Mouse (Mus musculus) forebrain, embryonic 10.5 days (tissue): Measurements from ENCODE around the gene Gm17509. TPM values are rescaled to one million over a fixed set of nuclear protein-coding genes. Genes with fewer than 3 reads are reported as not detected.

ENCODE experiments used
- DNase-seq: peaks from one replicate; pipeline ENCODE4 v3.0.0-alpha.2; 2017; ENCODE audit warnings: low spot score; ENCODE audit errors: extremely low spot score
- H3K27ac ChIP-seq: fragments of 300-500 bp; sonication (generic); 2 replicates; pipeline ENCODE4 v1.5.1; 2016; ENCODE audit warnings: mild to moderate bottlenecking
- H3K27me3 ChIP-seq: fragments of 300-500 bp; sonication (generic); 2 replicates; pipeline ENCODE4 v1.6.1; 2016; ENCODE audit warnings: mild to moderate bottlenecking; ENCODE audit not compliant: poor library complexity, severe bottlenecking
- H3K36me3 ChIP-seq: fragments of 300-500 bp; sonication (generic); replicated peaks from 2 replicates; pipeline ENCODE4 v1.6.1; 2016; ENCODE audit warnings: mild to moderate bottlenecking, moderate library complexity
- H3K4me1 ChIP-seq: fragments of 300-500 bp; sonication (generic); 2 replicates; pipeline ENCODE4 v1.6.1; 2016
- H3K4me3 ChIP-seq: fragments of 300-500 bp; sonication (generic); 2 replicates; pipeline ENCODE4 v1.5.1; 2016; ENCODE audit warnings: mild to moderate bottlenecking, moderate library complexity
- H3K9me3 ChIP-seq: fragments of 300-500 bp; sonication (generic); 2 replicates; pipeline ENCODE4 v1.6.1; 2016; ENCODE audit warnings: mild to moderate bottlenecking, moderate library complexity
- WGBS: fragments of 180-500 bp; shearing (Covaris S2); methylation state at CpG from one replicate; pipeline ENCODE4 v1.1.7; 2016; 5-methylcytosine and 5-hydroxymethylcytosine counted together
- polyA plus RNA-seq: library from polyadenylated mRNA; unstranded; fragments of >200 nt; fragmentation: Nextera tagmentation; extraction: Ambion mirVana; gene quantifications from 2 replicates; pipeline ENCODE4 v1.2.1, GENCODE M21; 2016

The Gm17509 gene
- polyA plus RNA-seq, 1 experiment from 2014 or later = 0.94 TPM

- no peak for DNase-seq
- Histone ChIP-seq H3K27ac (no peak overlapping the region), H3K9me3 (no peaks in the 10 kb centered on the region), H3K36me3 (peaks cover 22% of the 10 kb centered on the region), H3K4me3 (no peak overlapping the region), H3K27me3 (no peaks in the 10 kb centered on the region), H3K4me1 (peaks cover 38% of the 10 kb centered on the region)
- 72% methylated on average over 2 of the region's 2 CpGs for WGBS
Measured at GRCm38 (mm10) chr13:117224901-117225300, 4.0 kb upstream of the Gm17509 start.

DNA sequence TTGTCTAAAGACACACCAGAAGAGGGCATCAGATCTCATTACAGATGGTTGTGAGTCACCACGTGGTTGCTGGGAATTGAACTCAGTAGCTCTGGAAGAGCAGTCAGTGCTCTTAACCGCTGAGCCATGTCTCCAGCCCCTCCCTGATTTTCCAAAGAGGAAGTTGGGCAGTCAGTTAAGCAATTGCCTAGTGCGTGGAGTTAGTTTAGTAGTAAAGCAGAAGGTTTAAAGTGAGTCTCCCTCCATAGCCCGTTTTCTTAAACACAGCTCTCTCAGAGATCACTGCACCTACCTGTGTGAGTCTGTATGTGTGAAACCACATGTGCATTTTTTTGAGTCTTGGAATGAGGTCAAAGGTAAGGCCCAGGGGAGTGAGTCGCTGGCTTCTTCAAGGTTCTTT lies 2.2 kb upstream of the Gm17509 start:
- no peak for DNase-seq
- Histone ChIP-seq H3K36me3 (peaks cover 17% of the 10 kb centered on the region), H3K27ac (no peak overlapping the region), H3K4me3 (peak overlapping the region; percentile 87), H3K27me3 (no peaks in the 10 kb centered on the region), H3K9me3 (no peaks in the 10 kb centered on the region), H3K4me1 (peaks cover 48% of the 10 kb centered on the region)
- WGBS = 49% methylated on average over 5 of the region's 5 CpGs

- Histone ChIP-seq H3K27ac (peak overlapping the region; percentile 98), H3K4me3 (peak overlapping the region; percentile 87), H3K27me3 (no peaks in the 10 kb centered on the region), H3K36me3 (no peaks in the 10 kb centered on the region), H3K9me3 (no peaks in the 10 kb centered on the region), H3K4me1 (peaks cover 77% of the 10 kb centered on the region)
- 2% methylated on average over 16 of the region's 16 CpGs for WGBS
- peak; percentile 46 for DNase-seq
Measured at GRCm38 (mm10) chr13:117219871-117220500, 889 bp downstream of the Gm17509 start.

DNA sequence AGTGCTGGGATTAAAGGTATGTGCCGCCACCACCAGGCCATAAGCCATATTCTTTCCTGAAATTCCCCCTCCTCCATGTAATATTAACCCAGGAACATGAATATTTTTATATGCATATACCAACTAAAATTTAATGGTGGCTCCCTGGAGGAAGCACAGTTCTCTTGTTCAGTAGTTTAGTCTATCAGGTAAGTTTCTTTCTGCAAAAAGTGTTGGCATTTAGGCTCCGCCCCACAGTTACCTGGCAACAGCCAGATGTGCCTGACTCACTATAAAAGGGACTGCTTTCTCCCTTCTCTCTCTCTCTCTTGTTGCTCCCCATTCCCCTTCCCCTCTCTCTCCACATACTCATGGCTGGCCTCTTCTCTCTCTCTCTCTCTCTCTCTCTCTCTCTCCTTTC lies 2.8 kb downstream of the Gm17509 start:
- Histone ChIP-seq H3K9me3 (no peaks in the 10 kb centered on the region), H3K27ac (no peak overlapping the region), H3K4me1 (peaks cover 68% of the 10 kb centered on the region), H3K36me3 (no peaks in the 10 kb centered on the region), H3K27me3 (no peaks in the 10 kb centered on the region), H3K4me3 (no peak overlapping the region)
- 72% methylated on average over 2 of the region's 2 CpGs for WGBS
- DNase-seq = no peak

GRCm38 (mm10) chr13:117217621-117218020 lies 3.3 kb downstream of the Gm17509 start:
- Histone ChIP-seq H3K9me3 (no peaks in the 10 kb centered on the region), H3K4me3 (no peak overlapping the region), H3K27ac (peak overlapping the region; percentile 40; the same call in 1 of the 2 replicates), H3K27me3 (no peaks in the 10 kb centered on the region), H3K4me1 (peaks cover 63% of the 10 kb centered on the region), H3K36me3 (no peaks in the 10 kb centered on the region)
- 51% methylated on average over 11 of the region's 11 CpGs for WGBS
- DNase-seq = no peak

DNA sequence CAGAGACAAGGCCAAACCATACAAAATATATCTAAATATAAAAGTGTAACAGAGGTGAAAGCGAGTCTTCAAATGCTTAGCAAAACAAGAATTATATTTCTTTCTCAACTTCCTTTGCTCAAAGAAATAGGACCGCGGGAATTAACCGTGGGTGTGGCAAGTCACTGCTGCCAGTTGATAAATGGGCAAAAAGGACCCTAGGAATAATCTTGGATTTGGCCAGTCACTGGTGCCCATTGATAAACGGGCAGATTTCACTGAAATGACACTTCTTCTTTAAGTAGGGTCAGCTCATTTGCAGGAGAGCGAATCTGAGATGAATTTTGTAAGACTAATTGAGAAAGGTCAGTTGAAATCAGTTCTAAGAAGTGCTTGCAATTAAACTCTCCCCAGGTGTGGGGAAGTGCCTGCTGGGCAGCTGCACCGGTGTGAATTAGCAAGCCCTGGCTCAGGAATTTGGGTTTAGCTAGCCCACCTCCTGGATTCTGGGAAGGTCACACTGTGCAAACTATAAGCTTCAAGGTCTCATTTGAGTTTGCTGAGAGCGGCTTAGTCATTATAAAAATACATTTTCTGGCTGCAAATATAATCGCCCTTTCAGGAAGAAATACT lies 4.0 kb downstream of the Gm17509 start:
- DNase-seq = no peak
- 6% methylated on average over 9 of the region's 9 CpGs for WGBS
- no peak overlapping the region for H3K4me3 ChIP-seq
- no peaks in the 10 kb centered on the region for H3K9me3 ChIP-seq
- peak overlapping the region; percentile 40; the same call in 1 of the 2 replicates for H3K27ac ChIP-seq
- peaks cover 56% of the 10 kb centered on the region for H3K4me1 ChIP-seq
- H3K36me3 ChIP-seq = no peaks in the 10 kb centered on the region
- no peaks in the 10 kb centered on the region for H3K27me3 ChIP-seq

- H3K27me3 ChIP-seq = no peaks in the 10 kb centered on the region
- no peaks in the 10 kb centered on the region for H3K36me3 ChIP-seq
- WGBS = 6% methylated on average over 10 of the region's 10 CpGs
- H3K4me3 ChIP-seq = no peak overlapping the region
- DNase-seq = no peak
- H3K4me1 ChIP-seq = peaks cover 52% of the 10 kb centered on the region
- peak overlapping the region; percentile 62 for H3K27ac ChIP-seq
- H3K9me3 ChIP-seq = no peaks in the 10 kb centered on the region
Measured at GRCm38 (mm10) chr13:117216126-117216525, 4.7 kb downstream of the Gm17509 start.

GRCm38 (mm10) chr13:117215481-117215880 lies 5.4 kb downstream of the Gm17509 start:
- peak; percentile 40 for DNase-seq
- H3K9me3 ChIP-seq = no peaks in the 10 kb centered on the region
- peak overlapping the region; percentile 64 for H3K27ac ChIP-seq
- 4% methylated on average over 10 of the region's 10 CpGs for WGBS
- no peaks in the 10 kb centered on the region for H3K27me3 ChIP-seq
- H3K36me3 ChIP-seq = no peaks in the 10 kb centered on the region
- H3K4me3 ChIP-seq = no peak overlapping the region
- H3K4me1 ChIP-seq = peaks cover 48% of the 10 kb centered on the region

DNA sequence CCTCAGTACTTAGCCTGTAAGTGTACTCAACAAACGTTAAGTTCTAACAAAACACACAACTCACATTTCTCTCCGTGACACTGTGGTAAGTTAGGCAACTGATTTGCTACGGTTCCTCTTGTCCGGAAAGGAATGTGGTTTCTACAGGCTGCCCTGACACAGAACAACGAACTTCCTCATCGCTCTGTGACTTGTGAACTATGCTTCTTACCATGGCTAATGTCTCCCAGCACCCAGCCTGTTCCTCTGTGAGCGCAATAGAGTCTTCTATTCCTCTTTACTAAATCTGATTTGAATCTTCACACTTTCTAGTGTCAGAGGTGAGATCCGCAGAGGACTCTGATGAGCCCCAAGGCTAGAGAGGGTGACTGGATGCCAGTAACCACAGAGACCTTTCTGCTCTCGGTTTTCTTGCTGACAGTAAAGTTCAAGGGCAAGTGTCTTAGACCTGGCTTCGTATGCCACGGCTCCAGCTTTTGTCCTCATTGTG lies 9.4 kb downstream of the Gm17509 start:
- Histone ChIP-seq H3K4me3 (no peak overlapping the region), H3K4me1 (peaks cover 14% of the 10 kb centered on the region), H3K27me3 (no peaks in the 10 kb centered on the region), H3K9me3 (no peaks in the 10 kb centered on the region), H3K36me3 (no peaks in the 10 kb centered on the region), H3K27ac (no peak overlapping the region)
- DNase-seq = no peak
- WGBS = 65% methylated on average over 11 of the region's 11 CpGs

- H3K36me3 ChIP-seq = no peaks in the 10 kb centered on the region
- no peaks in the 10 kb centered on the region for H3K9me3 ChIP-seq
- no peak for DNase-seq
- no peaks in the 10 kb centered on the region for H3K4me1 ChIP-seq
- no peak within 1 kb of the TSS for H3K27ac ChIP-seq
- no peak within 1 kb of the TSS for H3K4me3 ChIP-seq
- no peaks in the 10 kb centered on the region for H3K27me3 ChIP-seq
- 85% methylated on average over 6 of the region's 6 CpGs for WGBS
Measured at GRCm38 (mm10) chr13:117208236-117208635, 12.6 kb downstream of the Gm17509 start, which contains the start of gene Emb. Emb (plus strand) TSS chr13:117208536.

DNA sequence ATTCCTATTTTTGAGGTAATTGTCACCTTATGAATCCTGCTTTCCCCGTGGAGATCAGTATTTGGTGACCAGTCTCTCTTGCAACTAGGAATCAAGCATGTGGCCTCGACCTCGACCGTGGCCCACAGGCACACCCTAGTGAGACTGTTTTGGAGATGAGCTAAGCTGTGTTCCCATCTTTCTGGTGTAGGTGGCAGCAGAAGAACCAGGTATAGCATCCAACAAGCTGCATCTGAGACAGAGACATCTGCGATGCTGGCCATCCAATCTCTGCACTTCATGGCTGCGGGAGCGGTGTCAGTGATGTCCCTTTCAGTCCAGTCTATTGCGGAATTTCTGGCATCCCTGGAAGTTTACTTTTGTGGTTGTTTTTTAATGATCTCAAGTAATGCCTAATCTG lies 14.8 kb downstream of the Gm17509 start:
- WGBS = 94% methylated on average over 8 of the region's 8 CpGs
- DNase-seq = no peak
- H3K4me3 ChIP-seq = no peak overlapping the region
- no peaks in the 10 kb centered on the region for H3K9me3 ChIP-seq
- H3K4me1 ChIP-seq = no peaks in the 10 kb centered on the region
- no peak overlapping the region for H3K27ac ChIP-seq
- H3K36me3 ChIP-seq = no peaks in the 10 kb centered on the region
- no peaks in the 10 kb centered on the region for H3K27me3 ChIP-seq

- Histone ChIP-seq H3K4me3 (no peak overlapping the region), H3K27me3 (no peaks in the 10 kb centered on the region), H3K4me1 (no peaks in the 10 kb centered on the region), H3K36me3 (no peaks in the 10 kb centered on the region), H3K27ac (no peak overlapping the region), H3K9me3 (no peaks in the 10 kb centered on the region)
- 92% methylated on average over 7 of the region's 7 CpGs for WGBS
- no peak for DNase-seq
Measured at GRCm38 (mm10) chr13:117204685-117205084, 16.2 kb downstream of the Gm17509 start.

- no peaks in the 10 kb centered on the region for H3K27me3 ChIP-seq
- WGBS = 54% methylated on average over 22 of the region's 22 CpGs
- no peaks in the 10 kb centered on the region for H3K36me3 ChIP-seq
- H3K4me1 ChIP-seq = no peaks in the 10 kb centered on the region
- H3K9me3 ChIP-seq = no peaks in the 10 kb centered on the region
- DNase-seq = no peak
- H3K27ac ChIP-seq = no peak overlapping the region
- no peak overlapping the region for H3K4me3 ChIP-seq
Measured at GRCm38 (mm10) chr13:117202755-117203471, 18.0 kb downstream of the Gm17509 start.
